Mouse (Mus musculus) Muller cell, postnatal 12 days (primary cell): ENCODE results near the gene Tmem236.

ENCODE experiments used
- DNase-seq: peaks from one replicate; pipeline ENCODE4 v3.0.0-alpha.2; 2015; ENCODE audit errors: inconsistent ontology term

The Tmem236 gene

GRCm38 (mm10) chr2:14249839-14250564 is 75.7 kb downstream of the Tmem236 start:
- DNase-seq, result no peak

GRCm38 (mm10) chr2:14251938-14252337 is 77.6 kb downstream of the Tmem236 start:
- DNase-seq, result no peak

- DNase-seq, result no peak
Measured at GRCm38 (mm10) chr2:14258345-14258850, 84.1 kb downstream of the Tmem236 start.

- DNase-seq, result no peak
Measured at GRCm38 (mm10) chr2:14262090-14262489, 87.8 kb downstream of the Tmem236 start.

- DNase-seq, result no peak
Measured at GRCm38 (mm10) chr2:14269160-14269559, 94.8 kb downstream of the Tmem236 start.
